Mouse (Mus musculus): ENCODE results near the gene Plet1. TPM values are rescaled to one million over a fixed set of nuclear protein-coding genes. Genes with fewer than 3 reads are reported as not detected.

Plet1 gene
- polyA plus RNA-seq, 1 experiment: 7.9 TPM

- Histone ChIP-seq H3K79me2 (ENCODE audit: control insufficient read depth, insufficient read depth) (no peaks in the 10 kb centered on the region), H3K4me3 (peak overlapping the region; percentile 33), H3K4me2 (ENCODE audit: low read depth) (peak overlapping the region; percentile 77), H3K36me3 (ENCODE audit: control insufficient read depth, insufficient read depth) (no peaks in the 10 kb centered on the region), H3ac (ENCODE audit: control insufficient read depth, insufficient read length) (no peak overlapping the region), H3K27me3 (ENCODE audit: control insufficient read depth, insufficient read depth, insufficient read length) (no peaks in the 10 kb centered on the region)
- TF ChIP-seq SRF (IDR thresholded peaks at IDR 0.05; ENCODE audit: control insufficient read depth, insufficient read length, low read depth): no peak
- TF ChIP-seq POLR2AphosphoS2 (IDR thresholded peaks at IDR 0.05; ENCODE audit: insufficient read length, low read depth): peak; percentile 56
- peak; percentile 49 for TF ChIP-seq POLR2A (IDR thresholded peaks at IDR 0.05; ENCODE audit: insufficient read length, low read depth)
- peak; percentile 90 for TF ChIP-seq USF1 (IDR thresholded peaks at IDR 0.05; ENCODE audit: low read depth)
- no peak for TF ChIP-seq MAX (IDR thresholded peaks at IDR 0.05; ENCODE audit: low read depth)
- TF ChIP-seq MYOD1 (IDR thresholded peaks at IDR 0.05; ENCODE audit: control insufficient read depth in 1 of 3, insufficient read length in 2 of 3, low read depth in 2 of 3): no peak
These were observed 6.7 kb downstream of the Plet1 start for GRCm38 (mm10) chr9:50500974-50501501.

GRCm38 (mm10) chr9:50502949-50503348 lies 8.6 kb downstream of the Plet1 start:
- H3K4me3 ChIP-seq: no peak overlapping the region
- H3K27me3 ChIP-seq (ENCODE audit: control insufficient read depth, insufficient read depth, insufficient read length): no peaks in the 10 kb centered on the region
- H3K4me2 ChIP-seq (ENCODE audit: low read depth): no peak overlapping the region

GRCm38 (mm10) chr9:50505405-50505804 lies 11.1 kb downstream of the Plet1 start:
- no peak for TF ChIP-seq MYOD1 (IDR thresholded peaks at IDR 0.05; ENCODE audit: control insufficient read depth in 1 of 3, insufficient read length in 2 of 3, low read depth in 2 of 3)
- no peak overlapping the region for H3ac ChIP-seq (ENCODE audit: control insufficient read depth, insufficient read length)
- no peak overlapping the region for H3K4me2 ChIP-seq (ENCODE audit: low read depth)
- H3K4me3 ChIP-seq: no peak overlapping the region
- H3K27me3 ChIP-seq (ENCODE audit: control insufficient read depth, insufficient read depth, insufficient read length): no peaks in the 10 kb centered on the region
- no peaks in the 10 kb centered on the region for H3K79me2 ChIP-seq (ENCODE audit: control insufficient read depth, insufficient read depth)
- no peaks in the 10 kb centered on the region for H3K36me3 ChIP-seq (ENCODE audit: control insufficient read depth, insufficient read depth)

More at GRCm38 (mm10) chr9:50502949-50503348, 8.6 kb downstream of the Plet1 start:
- Histone ChIP-seq H3K79me2 (ENCODE audit: control insufficient read depth, insufficient read depth) (no peaks in the 10 kb centered on the region), H3K36me3 (ENCODE audit: control insufficient read depth, insufficient read depth) (no peaks in the 10 kb centered on the region), H3ac (ENCODE audit: control insufficient read depth, insufficient read length) (no peak overlapping the region)
- TF ChIP-seq MYOD1 (IDR thresholded peaks at IDR 0.05; ENCODE audit: control insufficient read depth in 1 of 3, insufficient read length in 2 of 3, low read depth in 2 of 3): no peak
- no peak for TF ChIP-seq MYOG (IDR thresholded peaks at IDR 0.05; ENCODE audit: control insufficient read depth in 1 of 3, insufficient read depth in 1 of 3, insufficient read length in 2 of 3, low read depth in 2 of 3)
- TF ChIP-seq SRF (IDR thresholded peaks at IDR 0.05; ENCODE audit: control insufficient read depth, insufficient read length, low read depth): no peak
- TF ChIP-seq TCF3 (IDR thresholded peaks at IDR 0.05; ENCODE audit: insufficient read length, low read depth): no peak
- no peak for TF ChIP-seq MAX (IDR thresholded peaks at IDR 0.05; ENCODE audit: low read depth)
- TF ChIP-seq TCF12 (IDR thresholded peaks at IDR 0.05; ENCODE audit: insufficient read depth, poor library complexity, severe bottlenecking): no peak
- no peak for TF ChIP-seq POLR2A (IDR thresholded peaks at IDR 0.05; ENCODE audit: insufficient read length, low read depth)
- no peak for TF ChIP-seq USF1 (IDR thresholded peaks at IDR 0.05; ENCODE audit: low read depth)
- no peak for TF ChIP-seq REST (IDR thresholded peaks at IDR 0.05; ENCODE audit: insufficient read depth, insufficient read length)
- TF ChIP-seq E2F4 (IDR thresholded peaks at IDR 0.05; ENCODE audit: insufficient read depth): no peak
- no peak for TF ChIP-seq CEBPB (IDR thresholded peaks at IDR 0.05; ENCODE audit: insufficient read depth, poor library complexity, severe bottlenecking)
- TF ChIP-seq POLR2AphosphoS2 (IDR thresholded peaks at IDR 0.05; ENCODE audit: insufficient read length, low read depth): no peak

GRCm38 (mm10) chr9:50507570-50507969 lies 13.2 kb downstream of the Plet1 start:
- Histone ChIP-seq H3ac (ENCODE audit: control insufficient read depth, insufficient read length) (no peak overlapping the region), H3K36me3 (ENCODE audit: control insufficient read depth, insufficient read depth) (no peaks in the 10 kb centered on the region), H3K4me3 (no peak overlapping the region), H3K79me2 (ENCODE audit: control insufficient read depth, insufficient read depth) (no peaks in the 10 kb centered on the region), H3K27me3 (ENCODE audit: control insufficient read depth, insufficient read depth, insufficient read length) (no peaks in the 10 kb centered on the region), H3K4me2 (ENCODE audit: low read depth) (peak overlapping the region; percentile 30)
- TF ChIP-seq USF1 (IDR thresholded peaks at IDR 0.05; ENCODE audit: low read depth): peak; percentile 7
- no peak for TF ChIP-seq REST (IDR thresholded peaks at IDR 0.05; ENCODE audit: insufficient read depth, insufficient read length)

- no peak for TF ChIP-seq REST (IDR thresholded peaks at IDR 0.05; ENCODE audit: insufficient read depth, insufficient read length)
- no peak for TF ChIP-seq CEBPB (IDR thresholded peaks at IDR 0.05; ENCODE audit: insufficient read depth, poor library complexity, severe bottlenecking)
- no peak for TF ChIP-seq MYOG (IDR thresholded peaks at IDR 0.05; ENCODE audit: control insufficient read depth in 1 of 3, insufficient read depth in 1 of 3, insufficient read length in 2 of 3, low read depth in 2 of 3)
- TF ChIP-seq USF1 (IDR thresholded peaks at IDR 0.05; ENCODE audit: low read depth): no peak
- Histone ChIP-seq H3K79me2 (ENCODE audit: control insufficient read depth, insufficient read depth) (no peaks in the 10 kb centered on the region), H3K27me3 (ENCODE audit: control insufficient read depth, insufficient read depth, insufficient read length) (no peaks in the 10 kb centered on the region), H3ac (ENCODE audit: control insufficient read depth, insufficient read length) (no peak overlapping the region), H3K4me3 (no peak overlapping the region), H3K4me2 (ENCODE audit: low read depth) (no peak overlapping the region), H3K36me3 (ENCODE audit: control insufficient read depth, insufficient read depth) (no peaks in the 10 kb centered on the region)
These were observed 21.1 kb downstream of the Plet1 start for GRCm38 (mm10) chr9:50515462-50515861.

- Histone ChIP-seq H3K4me2 (ENCODE audit: low read depth) (no peak overlapping the region), H3K79me2 (ENCODE audit: control insufficient read depth, insufficient read depth) (no peaks in the 10 kb centered on the region), H3K27me3 (ENCODE audit: control insufficient read depth, insufficient read depth, insufficient read length) (no peaks in the 10 kb centered on the region), H3ac (ENCODE audit: control insufficient read depth, insufficient read length) (no peak overlapping the region), H3K4me3 (no peak overlapping the region), H3K36me3 (ENCODE audit: control insufficient read depth, insufficient read depth) (peaks cover 6% of the 10 kb centered on the region)
- TF ChIP-seq POLR2A (IDR thresholded peaks at IDR 0.05; ENCODE audit: insufficient read length, low read depth): no peak
- no peak for TF ChIP-seq E2F4 (IDR thresholded peaks at IDR 0.05; ENCODE audit: insufficient read depth)
- TF ChIP-seq CEBPB (IDR thresholded peaks at IDR 0.05; ENCODE audit: insufficient read depth, poor library complexity, severe bottlenecking): no peak
- TF ChIP-seq POLR2AphosphoS2 (IDR thresholded peaks at IDR 0.05; ENCODE audit: insufficient read length, low read depth): no peak
- no peak for TF ChIP-seq TCF3 (IDR thresholded peaks at IDR 0.05; ENCODE audit: insufficient read length, low read depth)
- no peak for TF ChIP-seq REST (IDR thresholded peaks at IDR 0.05; ENCODE audit: insufficient read depth, insufficient read length)
- TF ChIP-seq MYOD1 (IDR thresholded peaks at IDR 0.05; ENCODE audit: control insufficient read depth in 1 of 3, insufficient read length in 2 of 3, low read depth in 2 of 3): no peak
- TF ChIP-seq MAX (IDR thresholded peaks at IDR 0.05; ENCODE audit: low read depth): no peak
These were observed 24.5 kb downstream of the Plet1 start for GRCm38 (mm10) chr9:50518781-50519180.

Measured in myocyte (in vitro differentiated cells).